Mouse (Mus musculus) layer of hippocampus, adult 9-10 months (tissue): ENCODE measurements around the gene Nfia.

Experiments used
- DNase-seq: peaks from one replicate; pipeline ENCODE4 v3.0.0; 2022; ENCODE audit warnings: low spot score

The Nfia gene

GRCm38 (mm10) chr4:97816001-97816400 lies 43.5 kb downstream of the Nfia start:
- DNase-seq = no peak

- DNase-seq = no peak
Measured at GRCm38 (mm10) chr4:97816753-97817152, 44.2 kb downstream of the Nfia start.

- no peak for DNase-seq
Measured at GRCm38 (mm10) chr4:97817741-97818140, 45.2 kb downstream of the Nfia start.

GRCm38 (mm10) chr4:97818498-97818897 lies 46.0 kb downstream of the Nfia start:
- no peak for DNase-seq

- no peak for DNase-seq
Measured at GRCm38 (mm10) chr4:97819101-97819500, 46.6 kb downstream of the Nfia start.

GRCm38 (mm10) chr4:97820474-97821259 lies 48.1 kb downstream of the Nfia start:
- no peak for DNase-seq

- DNase-seq = no peak
Measured at GRCm38 (mm10) chr4:97821556-97822251, 49.2 kb downstream of the Nfia start.

- DNase-seq = no peak
Measured at GRCm38 (mm10) chr4:97823512-97823911, 51.0 kb downstream of the Nfia start.

GRCm38 (mm10) chr4:97824451-97824850 lies 51.9 kb downstream of the Nfia start:
- no peak for DNase-seq

- no peak for DNase-seq
Measured at GRCm38 (mm10) chr4:97825432-97825831, 52.9 kb downstream of the Nfia start.

- DNase-seq = no peak
Measured at GRCm38 (mm10) chr4:97825841-97826240, 53.3 kb downstream of the Nfia start.

GRCm38 (mm10) chr4:97827115-97827514 lies 54.6 kb downstream of the Nfia start:
- no peak for DNase-seq

GRCm38 (mm10) chr4:97828579-97828978 lies 56.0 kb downstream of the Nfia start:
- DNase-seq = no peak

- DNase-seq = no peak
Measured at GRCm38 (mm10) chr4:97829336-97830050, 57.0 kb downstream of the Nfia start.

GRCm38 (mm10) chr4:97830051-97830853 lies 57.7 kb downstream of the Nfia start:
- no peak for DNase-seq

GRCm38 (mm10) chr4:97830935-97831608 lies 58.5 kb downstream of the Nfia start:
- DNase-seq = no peak

- DNase-seq = no peak
Measured at GRCm38 (mm10) chr4:97831611-97832278, 59.2 kb downstream of the Nfia start.

GRCm38 (mm10) chr4:97832279-97832640 lies 59.7 kb downstream of the Nfia start:
- DNase-seq = no peak

GRCm38 (mm10) chr4:97836812-97837211 lies 64.3 kb downstream of the Nfia start:
- DNase-seq = no peak

- DNase-seq = no peak
Measured at GRCm38 (mm10) chr4:97837724-97838123, 65.2 kb downstream of the Nfia start.

- DNase-seq = no peak
Measured at GRCm38 (mm10) chr4:97838651-97839050, 66.1 kb downstream of the Nfia start.
